Mouse (Mus musculus): ENCODE results near the gene Gab1. TPM values are rescaled to one million over a fixed set of nuclear protein-coding genes. Genes with fewer than 3 reads are reported as not detected.

Gab1 gene
- polyA plus RNA-seq, 1 experiment from 2014 or later: 13.0 TPM

DNA sequence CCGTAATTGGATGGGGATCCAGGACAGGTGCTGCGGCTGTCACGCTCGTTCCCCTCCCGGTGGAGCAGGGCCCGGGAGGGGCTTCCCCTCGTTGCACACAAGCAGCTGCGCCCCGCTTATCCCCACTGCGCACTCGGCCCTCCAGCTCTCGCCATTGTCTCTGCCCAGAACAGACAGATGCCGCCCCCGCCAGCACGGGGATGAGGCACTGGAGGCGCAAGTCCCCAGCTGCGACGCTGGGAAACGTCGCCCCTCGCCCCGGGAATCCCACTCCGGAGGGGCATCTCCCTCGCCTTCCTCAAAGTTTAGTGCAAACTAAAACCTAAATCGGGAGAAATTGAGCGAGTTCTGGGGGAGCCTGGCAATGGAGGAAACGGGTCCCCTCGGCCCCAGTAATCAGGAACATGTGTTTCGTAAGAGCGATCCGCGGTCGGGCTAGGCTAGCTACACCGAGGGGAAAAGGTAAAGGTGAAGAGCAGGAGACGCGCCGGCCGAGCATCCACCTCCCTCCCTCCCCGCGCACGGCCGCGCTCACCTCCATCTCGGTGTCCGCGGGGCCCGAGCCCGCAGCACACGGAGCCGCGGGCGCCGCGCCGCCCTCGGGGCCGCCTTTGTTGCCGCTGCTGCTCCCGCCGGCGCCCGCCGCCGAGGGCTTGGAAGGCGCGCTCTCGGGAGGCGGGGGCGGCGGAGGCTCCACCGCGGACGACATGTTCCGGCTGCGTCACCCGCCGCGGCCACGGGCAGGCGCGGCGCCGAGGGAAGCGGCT lies 141.7 kb downstream of the Gab1 start:
- Histone ChIP-seq H3K4me3 (peak overlapping the region; percentile 92), H3K27ac (replicated peaks) (peak overlapping the region; percentile 98), H3K9me3 (replicated peaks) (no peaks in the 10 kb centered on the region), H3K4me1 (peaks cover 18% of the 10 kb centered on the region), H3K27me3 (ENCODE audit: low read depth, poor library complexity, severe bottlenecking) (no peaks in the 10 kb centered on the region), H3K36me3 (peaks cover 29% of the 10 kb centered on the region)
- under 1% methylated on average over 83 of the region's 84 CpGs for WGBS
- peak; percentile 75 for DNase-seq (ENCODE audit: low spot score)

DNA sequence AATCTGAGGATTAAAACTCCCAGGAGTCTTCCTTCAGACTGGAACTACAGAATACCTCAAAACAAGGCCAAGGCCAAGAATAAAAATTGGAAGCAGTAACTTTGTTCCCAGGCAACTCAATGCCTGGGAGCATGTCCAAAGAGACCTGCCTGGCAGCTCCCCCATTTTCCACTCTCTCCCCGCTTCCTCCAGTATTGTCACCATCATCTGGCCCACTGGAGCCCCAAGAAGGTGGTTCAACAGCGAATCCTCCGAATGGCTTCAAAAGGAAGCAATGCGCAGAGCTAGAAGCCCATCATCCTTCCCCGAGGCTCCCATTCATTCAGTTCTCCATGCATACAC lies 142.3 kb downstream of the Gab1 start:
- 0% methylated on average over 5 of the region's 5 CpGs for WGBS
- H3K36me3 ChIP-seq: peaks cover 34% of the 10 kb centered on the region
- H3K4me3 ChIP-seq: peak overlapping the region; percentile 92
- H3K27ac ChIP-seq (replicated peaks): peak overlapping the region; percentile 98
- no peaks in the 10 kb centered on the region for H3K27me3 ChIP-seq (ENCODE audit: low read depth, poor library complexity, severe bottlenecking)
- no peaks in the 10 kb centered on the region for H3K9me3 ChIP-seq (replicated peaks)
- peaks cover 18% of the 10 kb centered on the region for H3K4me1 ChIP-seq
- DNase-seq (ENCODE audit: low spot score): no peak

DNA sequence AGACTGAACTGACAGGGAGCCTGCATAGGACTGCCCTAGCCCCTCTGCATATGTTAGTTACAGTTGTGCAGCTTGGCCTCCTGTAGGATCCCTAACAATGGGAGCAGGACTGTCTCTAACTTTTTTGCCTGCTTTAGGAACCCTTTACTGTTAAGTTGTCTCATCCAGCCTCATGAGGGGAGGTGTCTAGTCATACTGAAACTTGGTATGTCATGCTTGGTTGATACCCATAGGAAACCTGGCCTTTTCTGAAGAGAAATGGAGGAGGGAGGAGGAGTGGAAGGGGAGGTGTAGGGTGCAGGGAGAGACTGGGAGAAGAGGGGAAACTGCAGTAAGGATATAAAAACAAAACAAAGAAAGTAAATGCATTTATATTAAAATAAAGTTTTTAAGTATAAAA lies 148.0 kb downstream of the Gab1 start:
- H3K36me3 ChIP-seq: peaks cover 91% of the 10 kb centered on the region
- H3K9me3 ChIP-seq (replicated peaks): no peaks in the 10 kb centered on the region
- no peak overlapping the region for H3K4me3 ChIP-seq
- no peaks in the 10 kb centered on the region for H3K27me3 ChIP-seq (ENCODE audit: low read depth, poor library complexity, severe bottlenecking)
- peaks cover 6% of the 10 kb centered on the region for H3K4me1 ChIP-seq
- no peak overlapping the region for H3K27ac ChIP-seq (replicated peaks)
- DNase-seq (ENCODE audit: low spot score): no peak

DNA sequence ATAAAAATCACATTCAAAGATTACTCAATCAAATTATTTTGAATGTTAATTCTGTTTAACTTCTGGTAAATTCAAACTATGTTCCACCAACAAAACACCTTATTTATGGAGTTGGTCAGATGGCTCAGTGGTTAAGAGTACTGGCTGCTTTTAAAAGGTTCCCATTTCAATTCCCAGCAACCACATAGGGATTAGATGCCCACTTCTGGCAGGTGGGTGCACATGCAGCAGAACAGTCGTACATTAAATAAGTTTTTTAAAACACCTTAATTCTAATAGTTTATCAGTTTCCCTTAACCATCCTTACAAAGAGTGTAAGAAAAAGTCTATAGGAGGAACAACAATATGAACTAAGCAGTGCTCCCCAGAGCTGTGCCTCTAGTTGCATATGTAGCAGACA lies 165.9 kb downstream of the Gab1 start:
- Histone ChIP-seq H3K9me3 (replicated peaks) (no peaks in the 10 kb centered on the region), H3K36me3 (peaks cover 100% of the 10 kb centered on the region), H3K4me1 (no peaks in the 10 kb centered on the region), H3K27ac (replicated peaks) (no peak overlapping the region), H3K27me3 (ENCODE audit: low read depth, poor library complexity, severe bottlenecking) (no peaks in the 10 kb centered on the region), H3K4me3 (no peak overlapping the region)
- no peak for DNase-seq (ENCODE audit: low spot score)
- 86% methylated on average over 1 of the region's 1 CpGs for WGBS

Other genes starting within 250 kb of the Gab1 start
- gene Smarca5, start 141.0 kb downstream of the Gab1 start, polyA plus RNA-seq (2016; fragmentation: Nextera tagmentation; extraction: Ambion mirVana): 112 and 113 TPM in 2 replicates
- 24.8 and 26.8 TPM in 2 replicates for gene Usp38, start 134.4 kb upstream of the Gab1 start, polyA plus RNA-seq (2016; fragmentation: Nextera tagmentation; extraction: Ambion mirVana)

Measured in midbrain, embryonic 10.5 days (tissue).